Mouse (Mus musculus) left cerebral cortex, adult 18-20 months (tissue): ENCODE data around the gene Tgfa. TPM values are rescaled to one million over a fixed set of nuclear protein-coding genes. Genes with fewer than 3 reads are reported as not detected.

Experiments used
- DNase-seq, 2 experiments: peaks; one replicate each; pipeline ENCODE4 v3.0.0; 2021 to 2022; ENCODE audit warnings: low spot score in 2 of 2, mixed read lengths in 1 of 2
- total RNA-seq, 2 experiments: library from RNA; stranded (reverse); gene quantifications; 2 replicates each; pipeline ENCODE4 v1.2.3; 2021

Tgfa gene
- total RNA-seq, 2 experiments from 2014 or later, result 13.0 to 17.7 TPM

GRCm38 (mm10) chr6:86281573-86282210, 86.7 kb downstream of the Tgfa start:
- DNase-seq, result no peak

- DNase-seq, result no peak
Observed at GRCm38 (mm10) chr6:86293301-86293700, 98.3 kb downstream of the Tgfa start.

- DNase-seq, result no peak
Observed at GRCm38 (mm10) chr6:86295451-86295850, 100.4 kb downstream of the Tgfa start.

- DNase-seq, result no peak
Observed at GRCm38 (mm10) chr6:86296126-86296525, 101.1 kb downstream of the Tgfa start.

- DNase-seq, result no peak
Observed at GRCm38 (mm10) chr6:86296938-86297337, 101.9 kb downstream of the Tgfa start.

GRCm38 (mm10) chr6:86298961-86299360, 103.9 kb downstream of the Tgfa start:
- DNase-seq, result no peak

GRCm38 (mm10) chr6:86299381-86299780, 104.4 kb downstream of the Tgfa start:
- DNase-seq, result no peak

- no peak for DNase-seq
Observed at GRCm38 (mm10) chr6:86305680-86306079, 110.7 kb downstream of the Tgfa start.

- DNase-seq, result no peak
Observed at GRCm38 (mm10) chr6:86314011-86314410, 119.0 kb downstream of the Tgfa start.

GRCm38 (mm10) chr6:86317066-86317465, 122.0 kb downstream of the Tgfa start:
- no peak for DNase-seq

GRCm38 (mm10) chr6:86318855-86319254, 123.8 kb downstream of the Tgfa start:
- DNase-seq, result peak; percentile 12 to 27

- no peak for DNase-seq
Observed at GRCm38 (mm10) chr6:86322031-86322563, 127.1 kb downstream of the Tgfa start.

GRCm38 (mm10) chr6:86322991-86323390, 128.0 kb downstream of the Tgfa start:
- DNase-seq, result no peak

GRCm38 (mm10) chr6:86324400-86324799, 129.4 kb downstream of the Tgfa start:
- no peak for DNase-seq

Other genes with a start within 250 kb of the Tgfa start
- 10 to 100 TPM; 66.0 to 70.4 TPM for gene Dusp11, start 233.6 kb upstream of the Tgfa start, total RNA-seq
- not detected for gene Figla, start 179.1 kb upstream of the Tgfa start, total RNA-seq
- gene Add2, start 166.5 kb upstream of the Tgfa start, total RNA-seq, result 100 to 1,000 TPM; 199 to 218 TPM
- 10 to 100 TPM; 20.5 to 21.7 TPM for gene Fam136a, start 170.4 kb downstream of the Tgfa start, total RNA-seq
- 10 to 100 TPM; 50.7 to 60.3 TPM for gene Snrpg, start 176.1 kb downstream of the Tgfa start, total RNA-seq
- gene Pcyox1, start 201.9 kb downstream of the Tgfa start, total RNA-seq, result 100 to 1,000 TPM; 105 to 115 TPM
- 100 to 1,000 TPM in 1 of 2 experiments, 10 to 100 TPM in 1; 97.8 to 102 TPM for gene Tia1, start 209.0 kb downstream of the Tgfa start, total RNA-seq
- under 1 TPM in 1 of 2 experiments, not detected in 1; 0.58 TPM for gene Gm44790, start 231.4 kb downstream of the Tgfa start, total RNA-seq
- 10 to 100 TPM; 21.6 to 22.8 TPM for gene C87436, start 243.2 kb downstream of the Tgfa start, total RNA-seq